In the genomic region with DNA sequence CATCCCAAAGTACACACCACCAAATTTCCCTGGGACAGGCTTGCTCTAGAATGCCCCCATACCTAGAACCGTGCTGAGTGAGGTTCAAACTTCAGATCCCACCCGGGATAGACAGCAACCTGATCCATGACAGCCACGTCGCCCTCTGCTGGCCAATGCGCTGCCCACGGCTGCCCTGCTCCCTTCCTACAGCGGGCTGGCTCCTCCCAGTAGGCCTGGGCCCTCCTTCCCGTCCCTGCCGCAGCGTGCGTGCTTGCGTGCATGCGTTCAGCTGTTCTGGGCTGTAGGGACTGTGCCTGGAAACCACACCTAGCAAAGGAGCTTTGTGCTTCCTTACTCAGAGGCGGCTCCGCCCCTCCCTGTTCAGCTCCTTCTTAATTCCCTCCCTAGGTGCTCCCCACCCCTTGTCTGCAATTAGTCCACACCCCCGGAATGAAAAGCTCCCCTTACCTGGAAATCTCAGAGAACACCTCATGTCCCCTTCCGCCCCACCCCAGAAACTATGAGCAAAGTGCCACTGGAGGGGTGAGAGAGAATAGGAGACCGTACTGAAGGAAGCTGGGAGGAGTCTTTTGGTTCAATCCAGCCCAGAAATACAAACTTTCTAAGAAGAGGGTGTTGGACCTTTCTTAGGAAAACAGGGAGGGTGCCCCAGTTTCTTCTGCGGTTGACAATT, we compare ENCODE assay signal across 8 mouse cellular contexts. TPM values are rescaled to one million over a fixed set of nuclear protein-coding genes. Genes with fewer than 3 reads are reported as not detected.
A peak's percentile ranks its signal among the peaks of the same experiment; 100 is the strongest.
DNase-seq lines count a peak whose midpoint lies in the region; ATAC-seq and TF ChIP-seq lines count a peak whose summit lies in the region.

No protein-coding gene starts in this region.

- ATAC-seq in forebrain, embryonic 14.5 days: peak; percentile 95
- peak; percentile 85 for ATAC-seq in liver, postnatal 0 days
- peak; percentile 93 for ATAC-seq in neural tube, embryonic 13.5 days (ENCODE audit: low read depth)

- no peak overlapping the region for H3K4me3 ChIP-seq in forebrain, embryonic 14.5 days (ENCODE audit: low read depth, low read length)
- peak overlapping the region; percentile 42 for H3K4me3 ChIP-seq in liver, postnatal 0 days (ENCODE audit: low read depth, low read length)
- peak overlapping the region; percentile 13; the same call in 1 of the 2 replicates for H3K4me3 ChIP-seq in neural tube, embryonic 13.5 days

- H3K9me3 ChIP-seq in forebrain, embryonic 14.5 days (replicated peaks; ENCODE audit: control insufficient read depth, low read length): no peaks in the 10 kb centered on the region
- no peaks in the 10 kb centered on the region for H3K9me3 ChIP-seq in liver, postnatal 0 days (ENCODE audit: low read length)
- H3K9me3 ChIP-seq in neural tube, embryonic 13.5 days: no peaks in the 10 kb centered on the region

- H3K27ac ChIP-seq in forebrain, embryonic 14.5 days (ENCODE audit: low read depth, low read length): no peak overlapping the region
- H3K27ac ChIP-seq in liver, postnatal 0 days (ENCODE audit: low read depth): peak overlapping the region; percentile 83
- no peak overlapping the region for H3K27ac ChIP-seq in neural tube, embryonic 13.5 days (replicated peaks)

- TF ChIP-seq CTCF in liver, postnatal 0 days (IDR thresholded peaks at IDR 0.05; ENCODE audit: low read depth): peak; percentile 98

- no peak for TF ChIP-seq EP300 in liver, postnatal 0 days (IDR thresholded peaks at IDR 0.05; ENCODE audit: low read depth)

- H3K4me1 ChIP-seq in forebrain, embryonic 14.5 days (ENCODE audit: control insufficient read depth, insufficient read depth, low read length): peaks cover 11% of the 10 kb centered on the region
- H3K4me1 ChIP-seq in liver, postnatal 0 days (ENCODE audit: insufficient read depth): peaks cover 55% of the 10 kb centered on the region
- H3K4me1 ChIP-seq in neural tube, embryonic 13.5 days (replicated peaks): peaks cover 39% of the 10 kb centered on the region

- H3K9ac ChIP-seq in forebrain, embryonic 14.5 days (ENCODE audit: low read length): peak overlapping the region; percentile 13; the same call in 1 of the 2 replicates
- peak overlapping the region; percentile 38 for H3K9ac ChIP-seq in liver, postnatal 0 days (replicated peaks)
- H3K9ac ChIP-seq in neural tube, embryonic 13.5 days: peak overlapping the region; percentile 61

- peak; percentile 96 for DNase-seq in ES-CJ7 (ENCODE audit: low read depth, low spot score)
- peak; percentile 88 for DNase-seq in cerebellum, adult 11 months
- peak; percentile 94 for DNase-seq in forebrain, embryonic 14.5 days (ENCODE audit: low spot score)
- peak; percentile 96 to 98 for DNase-seq in heart, postnatal 14 days
- DNase-seq in layer of hippocampus, adult 11-12 months (ENCODE audit: low spot score): peak; percentile 96
- peak; percentile 94 for DNase-seq in liver, postnatal 0 days
- DNase-seq in telencephalon, adult 2 months (ENCODE audit: low read depth, low spot score): peak; percentile 84

- no peaks in the 10 kb centered on the region for H3K27me3 ChIP-seq in forebrain, embryonic 14.5 days (replicated peaks; ENCODE audit: control insufficient read depth, insufficient read depth, low read length)
- H3K27me3 ChIP-seq in liver, postnatal 0 days (ENCODE audit: insufficient read depth, low read length): no peaks in the 10 kb centered on the region
- H3K27me3 ChIP-seq in neural tube, embryonic 13.5 days: no peaks in the 10 kb centered on the region; the same call in 1 of the 2 replicates

- H3K36me3 ChIP-seq in forebrain, embryonic 14.5 days (ENCODE audit: control insufficient read depth, insufficient read depth, low read length): no peaks in the 10 kb centered on the region
- H3K36me3 ChIP-seq in liver, postnatal 0 days (replicated peaks; ENCODE audit: insufficient read depth, low read length): no peaks in the 10 kb centered on the region
- no peaks in the 10 kb centered on the region for H3K36me3 ChIP-seq in neural tube, embryonic 13.5 days

- 11% methylated on average over 19 of the region's 19 CpGs for WGBS in forebrain, embryonic 14.5 days
- 6% methylated on average over 19 of the region's 19 CpGs for WGBS in liver, postnatal 0 days (ENCODE audit: insufficient replicate concordance)
- 9% methylated on average over 19 of the region's 19 CpGs for WGBS in neural tube, embryonic 13.5 days

- intact Hi-C loops in heart, postnatal 14 days (cut with DNase I): loop anchor here (1.0 to 2.0 kb wide), 3 partner anchors 17 to 53 kb away; a partner anchor contains a TSS

- peak overlapping the region; percentile 38 for H3K4me2 ChIP-seq in forebrain, embryonic 14.5 days (ENCODE audit: low read length)
- H3K4me2 ChIP-seq in liver, postnatal 0 days (ENCODE audit: low read depth, low read length): peak overlapping the region; percentile 70
- H3K4me2 ChIP-seq in neural tube, embryonic 13.5 days: peak overlapping the region; percentile 48

RNA-seq across cellular contexts. Expression of a gene that starts 17.2 kb away (rescaled TPM):
- polyA plus RNA-seq in forebrain, embryonic 14.5 days (2014; fragmentation: Nextera tagmentation; extraction: Ambion mirVana): 4.1 and 4.2 TPM in 2 replicates
- 10 to 100 TPM; 28.5 to 31.5 TPM for total RNA-seq in heart, postnatal 14 days (2021)
- 2.3 and 2.6 TPM in 2 replicates for polyA plus RNA-seq in liver, postnatal 0 days (2015; fragmentation: Nextera tagmentation; extraction: Ambion mirVana)
- 8.1 and 9.0 TPM in 2 replicates for polyA plus RNA-seq in neural tube, embryonic 13.5 days (2015; fragmentation: Nextera tagmentation; extraction: Ambion mirVana)

RNA-seq across cellular contexts. Expression of a gene that starts 28.3 kb away (rescaled TPM):
- polyA plus RNA-seq in forebrain, embryonic 14.5 days (2014; fragmentation: Nextera tagmentation; extraction: Ambion mirVana): 24.7 and 33.5 TPM in 2 replicates
- total RNA-seq in heart, postnatal 14 days (2021): 10 to 100 TPM; 14.5 to 14.7 TPM
- polyA plus RNA-seq in liver, postnatal 0 days (2015; fragmentation: Nextera tagmentation; extraction: Ambion mirVana): 2.2 TPM in 2 replicates
- polyA plus RNA-seq in neural tube, embryonic 13.5 days (2015; fragmentation: Nextera tagmentation; extraction: Ambion mirVana): 18.0 and 18.8 TPM in 2 replicates

RNA-seq across cellular contexts. Expression of a gene that starts 30.0 kb away (rescaled TPM):
- not detected in 2 replicates for polyA plus RNA-seq in forebrain, embryonic 14.5 days (2014; fragmentation: Nextera tagmentation; extraction: Ambion mirVana)
- total RNA-seq in heart, postnatal 14 days (2021): not detected
- polyA plus RNA-seq in liver, postnatal 0 days (2015; fragmentation: Nextera tagmentation; extraction: Ambion mirVana): not detected in 2 replicates
- polyA plus RNA-seq in neural tube, embryonic 13.5 days (2015; fragmentation: Nextera tagmentation; extraction: Ambion mirVana): not detected in 2 replicates
